Mouse (Mus musculus) fat pad, adult 2 months (tissue): ENCODE results near the gene Ifi44.

Experiments
- DNase-seq: peaks from one replicate; pipeline ENCODE4 v3.0.0-alpha.2; 2011; ENCODE audit warnings: low read depth, low spot score; ENCODE audit errors: extremely low read depth

The Ifi44 gene

GRCm38 (mm10) chr3:151749737-151750136 lies at the start of gene Ifi44:
Gene Ifi44, minus strand, starts transcription at chr3:151749960.
- DNase-seq, result no peak

- no peak for DNase-seq
Observed at GRCm38 (mm10) chr3:151788622-151789021, 38.9 kb upstream of the Ifi44 start.

- no peak for DNase-seq
Observed at GRCm38 (mm10) chr3:151775089-151775488, 25.3 kb upstream of the Ifi44 start.

GRCm38 (mm10) chr3:151771074-151771473 lies 21.3 kb upstream of the Ifi44 start:
- no peak for DNase-seq

GRCm38 (mm10) chr3:151748514-151748913 lies 1.2 kb downstream of the Ifi44 start:
- DNase-seq, result no peak

- no peak for DNase-seq
Observed at GRCm38 (mm10) chr3:151746058-151746457, 3.7 kb downstream of the Ifi44 start.

- no peak for DNase-seq
Observed at GRCm38 (mm10) chr3:151742223-151742622, 7.5 kb downstream of the Ifi44 start.

- no peak for DNase-seq
Observed at GRCm38 (mm10) chr3:151716246-151716645, 33.5 kb downstream of the Ifi44 start.

GRCm38 (mm10) chr3:151707335-151707734 lies 42.4 kb downstream of the Ifi44 start:
- no peak for DNase-seq
